Mouse (Mus musculus): ENCODE data around the gene Gm20388.

DNA sequence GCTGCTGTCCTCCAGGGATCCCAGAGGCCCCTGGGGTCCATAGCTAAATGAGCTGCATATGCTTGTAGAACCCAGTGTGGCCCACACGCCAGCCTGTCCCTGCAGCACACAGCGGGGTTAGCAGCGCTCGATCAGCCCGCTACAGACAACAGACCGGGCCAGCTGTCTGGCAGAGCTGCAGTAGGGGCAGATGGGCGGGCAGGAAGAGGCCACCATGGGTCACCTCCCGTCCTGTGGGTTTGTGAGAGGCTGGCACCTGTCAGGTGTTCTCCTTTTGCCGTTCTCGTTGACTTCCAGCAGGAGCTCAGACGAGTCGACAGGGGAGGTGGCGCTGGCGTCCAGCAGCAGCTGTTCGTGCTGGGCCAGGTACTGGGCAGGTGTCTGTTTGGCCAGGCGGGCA is 2728.0 kb downstream of the Gm20388 start:
- TF ChIP-seq EP300 (IDR thresholded peaks at IDR 0.05; ENCODE audit: low read depth) (no peak), CTCF (IDR thresholded peaks at IDR 0.05; ENCODE audit: low read depth) (no peak)

All from liver, embryonic 14.5 days (tissue).